Mouse (Mus musculus) testis, adult 2 months (tissue): ENCODE results near the gene Csk. TPM values are rescaled to one million over a fixed set of nuclear protein-coding genes. Genes with fewer than 3 reads are reported as not detected.

ENCODE experiments used
- H3K27ac ChIP-seq: fragments of 200-500 bp; 2 replicates; pipeline ENCODE4 v1.5.1; 2012; ENCODE audit warnings: low read depth, low read length; ENCODE audit not compliant: control insufficient read depth, insufficient read depth
- H3K27me3 ChIP-seq: fragments of 200-500 bp; 2 replicates; pipeline ENCODE4 v1.6.1; 2012; ENCODE audit warnings: mild to moderate bottlenecking, low read length, moderate library complexity; ENCODE audit not compliant: control insufficient read depth, insufficient read depth
- H3K36me3 ChIP-seq: fragments of 200-500 bp; 2 replicates; pipeline ENCODE4 v1.6.1; 2012; ENCODE audit warnings: mild to moderate bottlenecking, low read length; ENCODE audit not compliant: control insufficient read depth, insufficient read depth
- H3K4me1 ChIP-seq: fragments of 200-500 bp; 2 replicates; pipeline ENCODE4 v1.6.1; 2012; ENCODE audit warnings: low read length; ENCODE audit not compliant: control insufficient read depth, insufficient read depth
- H3K4me3 ChIP-seq: fragments of 200-500 bp; 2 replicates; pipeline ENCODE4 v1.5.1; 2012; ENCODE audit warnings: low read depth, mild to moderate bottlenecking, low read length, moderate library complexity, mixed read lengths; ENCODE audit not compliant: control insufficient read depth
- CTCF ChIP-seq: fragments of 200-500 bp; IDR thresholded peaks from 2 replicates; pipeline ENCODE4 v1.5.1; 2012; ENCODE audit warnings: low read depth, mild to moderate bottlenecking, inconsistent platforms, low read length, moderate library complexity; ENCODE audit not compliant: control insufficient read depth, insufficient read depth, insufficient replicate concordance
- POLR2A ChIP-seq: fragments of 200-500 bp; IDR thresholded peaks from 2 replicates; pipeline ENCODE4 v1.6.1; 2012; ENCODE audit warnings: low read depth, mild to moderate bottlenecking, inconsistent platforms, low read length, moderate library complexity; ENCODE audit not compliant: control insufficient read depth
- polyA plus RNA-seq: library from polyadenylated mRNA; depleted of rRNA; stranded (reverse); fragments of >200 nt; gene quantifications from 2 replicates; pipeline ENCODE4 v1.2.3, GENCODE M21; 2012

Csk gene
- polyA plus RNA-seq, 1 experiment: 13.4 TPM

DNA sequence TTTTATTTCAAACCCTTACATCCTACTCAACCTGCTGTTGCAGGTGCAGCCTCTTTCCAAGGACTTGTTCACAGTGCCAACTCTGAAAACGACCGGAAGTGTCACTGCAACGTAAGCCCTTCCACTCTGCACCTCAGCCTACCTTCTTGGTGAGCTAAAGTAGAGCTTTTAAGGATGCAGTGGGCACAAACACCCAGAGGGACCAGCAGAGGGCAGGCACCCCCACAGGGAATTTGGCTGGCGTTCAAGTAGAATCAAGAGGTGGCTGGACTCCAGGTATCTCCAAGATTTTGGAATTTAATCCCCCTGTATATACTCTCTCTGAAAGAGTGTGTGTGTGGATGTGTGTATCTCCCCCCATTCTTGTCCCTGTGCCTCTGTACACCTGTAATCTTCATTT is 4.4 kb upstream of the Csk start:
- Histone ChIP-seq H3K36me3 (no peaks in the 10 kb centered on the region), H3K4me3 (no peak overlapping the region), H3K4me1 (peaks cover 8% of the 10 kb centered on the region), H3K27me3 (no peaks in the 10 kb centered on the region), H3K27ac (no peak overlapping the region)
- TF ChIP-seq POLR2A: no peak
- TF ChIP-seq CTCF: no peak

DNA sequence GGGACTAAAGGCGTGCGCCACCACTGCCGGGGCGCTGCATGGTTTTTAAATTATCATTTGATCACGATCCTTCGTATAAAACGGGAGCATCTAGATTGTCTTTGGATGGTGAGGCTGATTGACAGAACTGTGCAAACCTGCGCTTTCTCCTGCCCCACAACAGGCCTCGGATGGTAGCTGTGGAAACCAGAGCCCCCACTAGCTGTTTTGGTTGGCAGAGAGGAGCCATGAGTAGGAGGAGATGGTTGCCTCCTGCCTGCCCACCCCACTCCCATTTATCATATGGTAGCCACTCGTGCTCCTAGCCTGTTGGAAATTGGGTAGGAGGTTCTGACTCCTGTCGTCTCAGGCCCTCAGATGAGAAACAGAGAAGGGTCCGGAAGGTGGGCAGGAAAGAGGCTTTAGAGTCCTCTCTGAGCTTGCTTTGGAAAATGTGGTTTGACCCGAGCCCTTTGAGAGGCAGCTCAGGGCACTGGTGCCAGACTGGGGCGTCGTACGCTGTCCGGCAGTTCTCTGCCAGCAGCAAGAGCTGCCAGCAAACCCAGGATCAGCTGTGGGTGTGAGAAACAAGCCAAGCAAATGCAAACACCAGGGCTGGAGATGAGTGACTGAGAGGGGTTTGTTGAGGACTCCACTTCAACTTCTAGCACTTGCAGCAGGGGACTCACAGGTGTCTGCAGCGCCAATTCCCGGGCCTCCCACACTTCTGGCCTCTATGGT is 3.4 kb upstream of the Csk start:
- H3K4me1 ChIP-seq: peaks cover 8% of the 10 kb centered on the region
- no peak overlapping the region for H3K27ac ChIP-seq
- no peak for TF ChIP-seq CTCF
- TF ChIP-seq POLR2A: no peak
- no peaks in the 10 kb centered on the region for H3K36me3 ChIP-seq
- no peak overlapping the region for H3K4me3 ChIP-seq
- H3K27me3 ChIP-seq: no peaks in the 10 kb centered on the region

DNA sequence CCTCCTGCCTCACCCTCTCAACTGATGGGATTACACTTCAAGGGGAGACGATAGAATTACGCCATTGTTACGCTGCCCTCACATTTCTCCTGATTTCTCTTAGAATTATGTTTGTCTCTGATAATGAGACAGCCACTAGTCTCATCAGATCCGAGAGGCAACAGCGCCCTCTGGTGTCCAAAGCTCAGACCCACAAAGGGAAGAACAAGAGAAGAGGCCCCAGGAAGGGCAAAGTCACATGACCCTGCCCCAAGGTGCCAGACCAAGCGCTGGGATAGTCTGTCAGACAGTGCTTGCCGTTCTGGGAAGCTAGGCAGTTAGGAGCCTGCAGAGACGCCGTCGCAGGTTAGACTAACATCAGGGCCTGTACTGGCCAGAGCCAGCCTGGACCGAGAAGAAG is 2.3 kb upstream of the Csk start:
- Histone ChIP-seq H3K36me3 (no peaks in the 10 kb centered on the region), H3K27me3 (no peaks in the 10 kb centered on the region), H3K4me3 (no peak overlapping the region), H3K27ac (no peak overlapping the region), H3K4me1 (peaks cover 8% of the 10 kb centered on the region)
- TF ChIP-seq CTCF (peak; percentile 77), POLR2A (no peak)

DNA sequence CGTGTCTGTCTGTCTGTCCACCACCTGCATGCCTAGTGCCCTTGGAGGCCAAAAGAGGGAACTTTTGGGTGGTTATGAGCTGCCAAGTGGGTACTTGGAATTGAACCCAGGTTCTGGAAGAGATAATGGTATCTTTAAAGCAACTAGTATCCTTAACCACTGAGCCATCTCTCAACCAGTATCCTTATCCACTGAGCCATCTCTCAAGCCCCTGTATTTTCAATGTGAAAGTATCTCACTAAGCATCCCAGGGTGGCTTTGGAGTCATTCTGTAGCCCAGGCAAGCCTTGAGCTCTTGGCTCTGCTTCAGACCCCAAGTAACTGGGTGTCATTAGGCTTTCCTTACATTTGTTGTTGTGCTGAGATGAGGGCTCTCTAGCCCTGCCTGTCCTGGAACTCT is 1.5 kb upstream of the Csk start:
- Histone ChIP-seq H3K4me1 (peaks cover 8% of the 10 kb centered on the region), H3K27ac (no peak overlapping the region), H3K4me3 (no peak overlapping the region), H3K36me3 (no peaks in the 10 kb centered on the region), H3K27me3 (no peaks in the 10 kb centered on the region)
- TF ChIP-seq CTCF (no peak), POLR2A (no peak)

DNA sequence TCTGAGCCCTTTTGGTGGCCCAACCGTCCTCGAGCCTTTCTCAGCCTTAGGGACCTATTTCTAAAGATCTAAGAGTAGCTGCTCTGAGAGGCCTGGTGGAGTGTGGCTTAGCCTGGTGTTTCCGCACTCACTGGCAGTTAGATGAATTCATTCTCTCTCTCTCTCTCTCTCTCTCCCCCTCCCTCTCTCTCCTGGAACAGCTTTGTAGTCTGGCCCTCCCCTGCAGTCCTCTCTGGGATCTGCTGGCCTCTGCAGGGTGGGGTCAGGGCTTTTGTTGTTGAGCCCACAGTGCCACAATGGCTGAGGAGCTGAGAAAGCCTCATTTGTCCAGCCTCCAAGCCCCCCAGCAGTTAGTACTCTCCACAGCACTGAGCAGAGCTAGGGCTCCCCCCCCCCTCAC is 576 bp downstream of the Csk start:
- no peak for TF ChIP-seq POLR2A
- TF ChIP-seq CTCF: no peak
- Histone ChIP-seq H3K27me3 (no peaks in the 10 kb centered on the region), H3K4me3 (no peak overlapping the region)

DNA sequence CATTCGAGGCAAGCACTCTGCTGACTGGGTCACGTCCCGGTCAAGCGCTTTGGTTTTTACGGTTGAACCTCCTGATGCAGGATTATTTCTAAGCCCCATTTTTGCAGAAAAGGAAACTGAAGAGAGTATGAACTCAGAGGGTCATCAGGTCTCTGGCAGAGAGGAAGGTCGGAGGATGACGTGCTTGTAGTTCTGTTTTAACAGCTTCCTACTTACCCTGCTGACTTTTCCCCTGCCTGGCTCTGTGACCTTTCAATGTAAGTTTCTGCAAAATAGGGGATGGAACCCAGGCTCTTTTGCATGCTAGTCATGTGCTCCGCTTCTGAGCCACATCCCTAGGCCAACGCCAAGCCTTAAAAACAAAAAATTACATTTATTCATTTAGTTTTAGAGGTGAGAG is 1.1 kb downstream of the Csk start:
- Histone ChIP-seq H3K4me1 (peaks cover 8% of the 10 kb centered on the region), H3K27ac (no peak overlapping the region)

More for the DNA sequence above, 576 bp downstream of the Csk start:
- no peaks in the 10 kb centered on the region for H3K36me3 ChIP-seq
- no peak overlapping the region for H3K27ac ChIP-seq
- peaks cover 8% of the 10 kb centered on the region for H3K4me1 ChIP-seq

DNA sequence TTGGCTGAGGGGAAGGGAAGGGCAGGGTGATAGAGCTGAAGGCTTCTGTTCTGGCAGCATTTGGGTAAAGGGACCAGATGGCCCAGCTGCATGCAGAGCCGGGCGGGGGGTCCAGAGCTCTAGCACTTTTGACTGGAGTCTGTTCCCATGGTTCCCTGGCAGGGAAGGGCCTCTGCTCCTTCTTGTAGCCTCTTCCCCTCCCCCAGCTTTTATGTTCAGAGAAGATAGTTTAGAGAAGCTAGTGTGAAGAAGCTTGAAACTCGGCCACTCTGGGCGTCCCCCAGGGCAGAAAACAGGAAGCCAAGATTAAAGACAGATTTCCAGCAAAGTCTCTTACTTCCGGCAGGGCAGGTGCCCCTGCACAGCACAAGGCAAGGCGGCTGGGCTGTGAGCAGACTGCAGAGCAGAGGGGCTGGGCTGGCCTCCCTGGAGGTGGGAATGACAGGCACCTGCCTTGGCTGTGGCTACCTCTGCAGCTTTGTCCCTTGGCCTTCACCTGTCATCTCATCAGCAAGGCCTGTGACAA is 2.6 kb downstream of the Csk start:
- no peak for TF ChIP-seq POLR2A
- TF ChIP-seq CTCF: no peak
- H3K36me3 ChIP-seq: no peaks in the 10 kb centered on the region
- no peak overlapping the region for H3K4me3 ChIP-seq
- no peaks in the 10 kb centered on the region for H3K27me3 ChIP-seq
- no peak overlapping the region for H3K27ac ChIP-seq
- peaks cover 5% of the 10 kb centered on the region for H3K4me1 ChIP-seq

More for the DNA sequence above, 1.1 kb downstream of the Csk start:
- TF ChIP-seq CTCF (no peak), POLR2A (no peak)
- Histone ChIP-seq H3K27me3 (no peaks in the 10 kb centered on the region), H3K4me3 (no peak overlapping the region), H3K36me3 (no peaks in the 10 kb centered on the region)

DNA sequence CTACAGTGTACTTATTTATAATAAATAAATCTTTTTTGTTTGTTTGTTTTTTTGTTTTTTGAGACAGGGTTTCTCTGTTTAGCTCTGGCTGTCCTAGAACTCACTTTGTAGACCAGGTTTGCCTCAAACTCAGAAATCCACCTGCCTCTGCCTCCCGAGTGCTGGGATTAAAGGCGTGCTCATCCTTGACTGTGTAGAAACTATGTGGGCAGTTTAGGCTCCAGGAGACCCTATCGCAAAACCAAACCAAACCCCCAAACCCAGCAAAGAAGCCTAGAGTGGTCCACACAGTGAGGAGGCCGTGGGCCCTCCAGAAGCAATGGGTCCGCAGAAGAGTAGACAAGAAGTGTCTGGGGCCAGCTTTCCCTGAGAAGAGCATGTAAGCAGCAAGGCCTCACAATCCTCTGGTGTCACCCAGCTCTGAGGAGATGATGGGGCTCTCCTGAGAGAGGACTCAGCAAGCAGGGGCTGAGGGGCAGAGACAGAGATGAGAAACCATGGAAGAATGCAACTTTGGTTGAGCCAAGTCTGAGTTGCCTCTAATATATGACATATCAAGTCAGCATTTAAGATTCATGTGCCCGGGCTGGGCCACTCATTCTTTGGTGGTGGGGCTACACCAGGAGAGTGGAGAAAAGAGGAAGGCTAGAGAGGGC is 3.2 kb downstream of the Csk start:
- no peaks in the 10 kb centered on the region for H3K27me3 ChIP-seq
- H3K4me3 ChIP-seq: no peak overlapping the region
- TF ChIP-seq CTCF (no peak), POLR2A (no peak)
- no peaks in the 10 kb centered on the region for H3K36me3 ChIP-seq
- H3K27ac ChIP-seq: no peak overlapping the region
- H3K4me1 ChIP-seq: peaks cover 3% of the 10 kb centered on the region
